Mouse (Mus musculus): ENCODE data around the gene Wdr45. TPM values are rescaled to one million over a fixed set of nuclear protein-coding genes. Genes with fewer than 3 reads are reported as not detected.
"Not testable (repeated sequence)": the region's sequence is repeated elsewhere in the genome, so short reads cannot be mapped to it uniquely, and the experiment has no call there.

Gene Wdr45
- polyA plus RNA-seq, 1 experiment from 2014 or later, result 222 TPM

- not testable (repeated sequence) for H3K4me2 ChIP-seq (replicated peaks; ENCODE audit: low read depth, low read length); H3K9me3 ChIP-seq (ENCODE audit: low read length); ATAC-seq; DNase-seq (ENCODE audit: low spot score); H3K9ac ChIP-seq (replicated peaks; ENCODE audit: low read depth); H3K27me3 ChIP-seq (replicated peaks; ENCODE audit: insufficient read depth, low read length); H3K27ac ChIP-seq (ENCODE audit: low read length); H3K4me3 ChIP-seq (ENCODE audit: low read depth, low read length); H3K4me1 ChIP-seq (ENCODE audit: insufficient read depth, low read depth, low read length); H3K36me3 ChIP-seq (ENCODE audit: insufficient read depth, low read length)
- 29% methylated on average over 1 of the region's 1 CpGs for WGBS
- peak; percentile 17; the same call in 1 of the 2 replicates for TF ChIP-seq CTCF (IDR thresholded peaks at IDR 0.05)
Observed at GRCm38 (mm10) chrX:7716058-7716457, 1.9 kb downstream of the Wdr45 start.

DNA sequence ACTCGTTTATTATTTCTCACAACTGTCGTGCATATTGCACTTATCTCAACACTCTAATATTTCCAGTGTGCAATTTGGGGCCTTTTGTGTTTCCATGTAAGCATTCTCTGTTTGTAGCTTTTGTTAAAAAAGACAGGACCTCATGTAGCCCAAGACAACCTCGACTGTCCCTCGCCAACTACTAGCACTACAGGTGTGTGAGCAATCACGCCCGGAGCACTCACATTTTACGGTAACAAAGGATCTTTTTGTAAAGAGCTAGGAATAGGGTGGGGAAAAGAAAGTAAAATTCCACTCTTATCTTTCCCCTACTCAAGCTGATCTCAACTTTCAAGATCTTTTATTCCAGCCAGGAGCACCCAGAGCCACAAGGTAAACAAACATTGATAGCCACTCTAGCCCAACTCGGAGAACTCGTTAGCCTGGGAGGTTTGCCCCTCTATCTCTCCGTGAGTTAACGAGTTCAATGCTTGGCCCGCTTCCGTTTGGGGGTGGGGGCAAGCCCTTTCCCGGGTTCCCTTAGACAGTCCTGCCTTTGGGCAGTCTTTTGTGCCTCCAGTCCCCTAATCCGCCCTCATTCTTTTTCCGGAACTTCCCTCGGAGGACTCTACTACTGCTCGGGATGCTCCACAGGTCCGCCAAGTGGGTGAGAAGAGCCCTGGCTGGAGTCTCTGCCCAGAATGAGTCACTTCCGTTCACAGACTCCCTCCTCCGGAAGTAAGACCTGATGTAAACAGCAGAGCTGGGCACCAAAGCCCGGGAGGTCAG is 7.6 kb downstream of the Wdr45 start, which contains the start of gene Gm45208:
TSS of gene Gm45208 (plus strand) at position 732 of the 768 bp plus-strand sequence.
- H3K4me3 ChIP-seq (ENCODE audit: low read depth, low read length), result peak within 1 kb of the TSS; percentile 55
- WGBS, result 20% methylated on average over 22 of the region's 22 CpGs

DNA sequence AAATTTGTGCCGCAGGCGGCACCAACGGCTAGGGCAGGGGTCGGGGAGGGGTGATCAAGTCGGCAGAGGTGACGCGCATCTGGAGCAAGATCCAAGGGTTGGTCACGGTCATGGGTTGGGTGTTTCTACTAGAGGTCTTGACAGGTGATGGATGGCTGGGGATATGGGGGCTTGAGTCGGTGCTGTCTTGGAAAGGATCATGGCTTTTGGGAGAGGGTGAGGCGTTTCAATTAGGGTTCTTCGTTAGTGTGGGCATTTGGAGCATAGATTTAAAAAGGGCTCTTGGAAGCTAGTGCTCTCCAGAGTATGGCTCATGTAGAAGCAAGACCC is 8.1 kb downstream of the Wdr45 start:
- Histone ChIP-seq H3K9ac (replicated peaks; ENCODE audit: low read depth) (peak overlapping the region; percentile 54), H3K36me3 (ENCODE audit: insufficient read depth, low read length) (no peaks in the 10 kb centered on the region), H3K27me3 (replicated peaks; ENCODE audit: insufficient read depth, low read length) (no peaks in the 10 kb centered on the region), H3K4me3 (ENCODE audit: low read depth, low read length) (peak overlapping the region; percentile 55), H3K4me2 (replicated peaks; ENCODE audit: low read depth, low read length) (peak overlapping the region; percentile 56), H3K4me1 (ENCODE audit: insufficient read depth, low read depth, low read length) (no peaks in the 10 kb centered on the region), H3K9me3 (ENCODE audit: low read length) (no peaks in the 10 kb centered on the region), H3K27ac (ENCODE audit: low read length) (peak overlapping the region; percentile 97)
- TF ChIP-seq CTCF (IDR thresholded peaks at IDR 0.05), result no peak
- TF ChIP-seq EP300 (IDR thresholded peaks at IDR 0.05), result no peak
- ATAC-seq, result no peak
- no peak for DNase-seq (ENCODE audit: low spot score)
- WGBS, result 16% methylated on average over 11 of the region's 11 CpGs

More for the DNA sequence above, 7.6 kb downstream of the Wdr45 start, which contains the start of gene Gm45208:
- Histone ChIP-seq H3K9me3 (ENCODE audit: low read length) (no peaks in the 10 kb centered on the region), H3K27me3 (replicated peaks; ENCODE audit: insufficient read depth, low read length) (no peaks in the 10 kb centered on the region), H3K36me3 (ENCODE audit: insufficient read depth, low read length) (no peaks in the 10 kb centered on the region), H3K4me1 (ENCODE audit: insufficient read depth, low read depth, low read length) (no peaks in the 10 kb centered on the region), H3K4me2 (replicated peaks; ENCODE audit: low read depth, low read length) (peak within 1 kb of the TSS; percentile 56), H3K27ac (ENCODE audit: low read length) (peak within 1 kb of the TSS; percentile 97), H3K9ac (replicated peaks; ENCODE audit: low read depth) (peak within 1 kb of the TSS; percentile 54)
- ATAC-seq (peak; percentile 92), DNase-seq (ENCODE audit: low spot score) (peak; percentile 91)
- TF ChIP-seq CTCF (IDR thresholded peaks at IDR 0.05) (no peak), EP300 (IDR thresholded peaks at IDR 0.05) (peak; percentile 95)

GRCm38 (mm10) chrX:7722691-7723090 is 8.6 kb downstream of the Wdr45 start:
- no peak for TF ChIP-seq CTCF (IDR thresholded peaks at IDR 0.05)
- peak; percentile 79 for TF ChIP-seq EP300 (IDR thresholded peaks at IDR 0.05)
- no peaks in the 10 kb centered on the region for H3K9me3 ChIP-seq (ENCODE audit: low read length)
- 11% methylated on average over 4 of the region's 4 CpGs for WGBS
- peak overlapping the region; percentile 54 for H3K9ac ChIP-seq (replicated peaks; ENCODE audit: low read depth)
- peak overlapping the region; percentile 56 for H3K4me2 ChIP-seq (replicated peaks; ENCODE audit: low read depth, low read length)
- DNase-seq (ENCODE audit: low spot score), result peak; percentile 73
- H3K4me1 ChIP-seq (ENCODE audit: insufficient read depth, low read depth, low read length), result no peaks in the 10 kb centered on the region
- H3K27me3 ChIP-seq (replicated peaks; ENCODE audit: insufficient read depth, low read length), result no peaks in the 10 kb centered on the region
- peak overlapping the region; percentile 97 for H3K27ac ChIP-seq (ENCODE audit: low read length)
- no peaks in the 10 kb centered on the region for H3K36me3 ChIP-seq (ENCODE audit: insufficient read depth, low read length)
- ATAC-seq, result peak; percentile 29
- H3K4me3 ChIP-seq (ENCODE audit: low read depth, low read length), result peak overlapping the region; percentile 55

GRCm38 (mm10) chrX:7724135-7724534 is 10.0 kb downstream of the Wdr45 start:
- H3K36me3 ChIP-seq (ENCODE audit: insufficient read depth, low read length), result no peaks in the 10 kb centered on the region
- peak overlapping the region; percentile 12; the same call in 1 of the 2 replicates for H3K4me3 ChIP-seq (ENCODE audit: low read depth, low read length)
- no peaks in the 10 kb centered on the region for H3K4me1 ChIP-seq (ENCODE audit: insufficient read depth, low read depth, low read length)
- TF ChIP-seq CTCF (IDR thresholded peaks at IDR 0.05), result no peak
- TF ChIP-seq EP300 (IDR thresholded peaks at IDR 0.05), result peak; percentile 81
- H3K27me3 ChIP-seq (replicated peaks; ENCODE audit: insufficient read depth, low read length), result no peaks in the 10 kb centered on the region
- peak; percentile 73 for DNase-seq (ENCODE audit: low spot score)
- WGBS, result 66% methylated on average over 7 of the region's 7 CpGs
- H3K9me3 ChIP-seq (ENCODE audit: low read length), result no peaks in the 10 kb centered on the region
- no peak overlapping the region for H3K9ac ChIP-seq (replicated peaks; ENCODE audit: low read depth)
- H3K27ac ChIP-seq (ENCODE audit: low read length), result peak overlapping the region; percentile 97
- peak overlapping the region; percentile 56 for H3K4me2 ChIP-seq (replicated peaks; ENCODE audit: low read depth, low read length)
- ATAC-seq, result peak; percentile 41

- Histone ChIP-seq H3K27ac (ENCODE audit: low read length) (no peak overlapping the region), H3K4me3 (ENCODE audit: low read depth, low read length) (no peak overlapping the region), H3K4me1 (ENCODE audit: insufficient read depth, low read depth, low read length) (no peaks in the 10 kb centered on the region), H3K4me2 (replicated peaks; ENCODE audit: low read depth, low read length) (no peak overlapping the region), H3K27me3 (replicated peaks; ENCODE audit: insufficient read depth, low read length) (no peaks in the 10 kb centered on the region), H3K36me3 (ENCODE audit: insufficient read depth, low read length) (no peaks in the 10 kb centered on the region), H3K9ac (replicated peaks; ENCODE audit: low read depth) (no peak overlapping the region), H3K9me3 (ENCODE audit: low read length) (no peaks in the 10 kb centered on the region)
- DNase-seq (ENCODE audit: low spot score) (no peak), ATAC-seq (no peak)
- TF ChIP-seq CTCF (IDR thresholded peaks at IDR 0.05) (no peak), EP300 (IDR thresholded peaks at IDR 0.05) (no peak)
- WGBS, result 80% methylated on average over 12 of the region's 12 CpGs
Observed at GRCm38 (mm10) chrX:7725841-7726240, 11.7 kb downstream of the Wdr45 start.
